Mouse (Mus musculus) CD4-positive helper T cell, adult 2 months (primary cell): ENCODE measurements around the gene Tnnc2.

ENCODE experiments used
- DNase-seq: peaks from one replicate; pipeline ENCODE4 v3.0.0-alpha.2; 2012; ENCODE audit warnings: low read depth, missing footprints, low spot score

The Tnnc2 gene

GRCm38 (mm10) chr2:164773989-164774364 is 5.8 kb downstream of the Tnnc2 start:
- no peak for DNase-seq

GRCm38 (mm10) chr2:164773229-164773988 is 6.4 kb downstream of the Tnnc2 start:
- DNase-seq, result no peak

- no peak for DNase-seq
Measured at GRCm38 (mm10) chr2:164771123-164771522, 8.6 kb downstream of the Tnnc2 start.

GRCm38 (mm10) chr2:164770279-164770678 is 9.5 kb downstream of the Tnnc2 start:
- DNase-seq, result peak; percentile 47

GRCm38 (mm10) chr2:164769258-164770037 is 10.3 kb downstream of the Tnnc2 start, which contains the start of gene Ube2c:
TSS of gene Ube2c (plus strand) at chr2:164769898.
- peak; percentile 98 for DNase-seq

- no peak for DNase-seq
Measured at GRCm38 (mm10) chr2:164767812-164768540, 11.8 kb downstream of the Tnnc2 start.

GRCm38 (mm10) chr2:164765841-164766240 is 13.9 kb downstream of the Tnnc2 start:
- no peak for DNase-seq

- DNase-seq, result no peak
Measured at GRCm38 (mm10) chr2:164762593-164762992, 17.2 kb downstream of the Tnnc2 start.

- no peak for DNase-seq
Measured at GRCm38 (mm10) chr2:164761971-164762370, 17.8 kb downstream of the Tnnc2 start.

- DNase-seq, result no peak
Measured at GRCm38 (mm10) chr2:164761502-164761901, 18.3 kb downstream of the Tnnc2 start.

GRCm38 (mm10) chr2:164760059-164760833 is 19.5 kb downstream of the Tnnc2 start:
- DNase-seq, result no peak

GRCm38 (mm10) chr2:164758692-164759091 is 21.1 kb downstream of the Tnnc2 start:
- no peak for DNase-seq

- no peak for DNase-seq
Measured at GRCm38 (mm10) chr2:164757841-164758240, 21.9 kb downstream of the Tnnc2 start.

- DNase-seq, result no peak
Measured at GRCm38 (mm10) chr2:164754800-164755199, 25.0 kb downstream of the Tnnc2 start.

GRCm38 (mm10) chr2:164754105-164754504 is 25.7 kb downstream of the Tnnc2 start:
- no peak for DNase-seq

GRCm38 (mm10) chr2:164752454-164752853 is 27.3 kb downstream of the Tnnc2 start:
- no peak for DNase-seq

- DNase-seq, result no peak
Measured at GRCm38 (mm10) chr2:164748991-164749390, 30.8 kb downstream of the Tnnc2 start.

- DNase-seq, result no peak
Measured at GRCm38 (mm10) chr2:164748191-164748590, 31.6 kb downstream of the Tnnc2 start.

GRCm38 (mm10) chr2:164746693-164747092 is 33.1 kb downstream of the Tnnc2 start:
- peak; percentile 57 for DNase-seq

- peak; percentile 96 for DNase-seq
Measured at GRCm38 (mm10) chr2:164745843-164746479, 33.8 kb downstream of the Tnnc2 start, which contains the start of the genes Wfdc3 and Dnttip1. TSS of gene Wfdc3 (minus strand) at chr2:164745931. TSS of gene Dnttip1 (plus strand) at chr2:164745983.

- peak; percentile 29 for DNase-seq
Measured at GRCm38 (mm10) chr2:164744987-164745386, 34.8 kb downstream of the Tnnc2 start.
